Mouse (Mus musculus): ENCODE data around the gene Mgat4b. TPM values are rescaled to one million over a fixed set of nuclear protein-coding genes. Genes with fewer than 3 reads are reported as not detected.
A peak's percentile ranks its signal among the peaks of the same experiment; 100 is the strongest.

The Mgat4b gene
- polyA plus RNA-seq, 1 experiment from 2014 or later: 24.2 TPM

DNA sequence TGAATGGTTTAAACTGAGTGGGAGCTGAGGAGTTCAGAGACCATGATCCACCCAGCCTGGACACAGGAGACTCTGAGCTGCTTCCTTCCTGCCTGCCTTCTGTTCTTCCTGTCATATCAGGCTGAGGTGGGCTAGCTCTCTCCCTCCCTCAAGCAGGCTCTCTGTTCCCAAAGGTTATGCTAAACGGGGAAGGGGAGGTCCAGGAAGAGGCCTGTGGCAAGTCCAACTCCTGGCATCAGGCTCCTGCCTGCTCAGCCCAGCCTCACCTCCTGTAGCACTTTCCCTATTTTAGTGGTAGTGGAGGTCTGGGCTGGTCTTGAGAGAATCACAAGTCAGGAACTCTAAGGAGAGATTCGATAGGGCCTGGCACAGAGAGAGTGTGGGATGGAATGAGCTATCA, 15.7 kb downstream of the Mgat4b start:
- peak overlapping the region; percentile 94 for H3K9ac ChIP-seq (ENCODE audit: low read length)
- H3K4me2 ChIP-seq (ENCODE audit: low read depth, low read length, severe bottlenecking): peak overlapping the region; percentile 95
- DNase-seq (ENCODE audit: low spot score) (no peak), ATAC-seq (replicated peaks; ENCODE audit: low FRiP score) (no peak)
- H3K4me1 ChIP-seq (replicated peaks; ENCODE audit: control insufficient read depth, insufficient read depth, low read length): peaks cover 22% of the 10 kb centered on the region
- peak overlapping the region; percentile 86 for H3K4me3 ChIP-seq (ENCODE audit: low read depth, low read length)
- H3K27ac ChIP-seq (ENCODE audit: low read depth, low read length): no peak overlapping the region
- WGBS: 42% methylated on average over 2 of the region's 2 CpGs
- no peaks in the 10 kb centered on the region for H3K36me3 ChIP-seq (ENCODE audit: control insufficient read depth, insufficient read depth, low read length)
- H3K9me3 ChIP-seq (ENCODE audit: control insufficient read depth, low read length): no peaks in the 10 kb centered on the region
- H3K27me3 ChIP-seq (ENCODE audit: control insufficient read depth, insufficient read depth, low read length): peaks cover 4% of the 10 kb centered on the region; the same call in 1 of the 2 replicates

DNA sequence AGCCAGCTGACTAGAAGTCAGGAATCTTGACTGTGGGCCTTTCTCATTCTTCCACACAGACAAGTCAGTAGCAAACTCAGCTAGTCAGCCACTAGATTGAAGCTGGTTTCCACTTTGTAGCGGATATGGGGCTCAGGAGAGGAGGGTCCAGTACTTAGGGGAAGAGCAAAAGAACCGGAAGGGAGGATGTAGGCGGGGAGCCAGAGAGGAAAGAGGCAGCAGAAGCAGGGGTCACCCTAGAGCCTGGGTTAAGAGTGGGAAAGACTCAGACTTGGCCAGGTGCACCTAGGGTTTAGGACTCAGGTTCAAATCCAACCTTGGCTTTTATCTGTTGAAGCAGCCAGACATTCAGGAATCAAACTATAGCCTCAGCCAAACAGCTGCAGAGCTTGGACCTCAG, 16.5 kb downstream of the Mgat4b start:
- Histone ChIP-seq H3K27me3 (ENCODE audit: control insufficient read depth, insufficient read depth, low read length) (peaks cover 4% of the 10 kb centered on the region; the same call in 1 of the 2 replicates), H3K36me3 (ENCODE audit: control insufficient read depth, insufficient read depth, low read length) (no peaks in the 10 kb centered on the region), H3K4me2 (ENCODE audit: low read depth, low read length, severe bottlenecking) (no peak overlapping the region), H3K9ac (ENCODE audit: low read length) (no peak overlapping the region), H3K4me1 (replicated peaks; ENCODE audit: control insufficient read depth, insufficient read depth, low read length) (peaks cover 22% of the 10 kb centered on the region), H3K4me3 (ENCODE audit: low read depth, low read length) (no peak overlapping the region), H3K27ac (ENCODE audit: low read depth, low read length) (no peak overlapping the region), H3K9me3 (ENCODE audit: control insufficient read depth, low read length) (no peaks in the 10 kb centered on the region)
- DNase-seq (ENCODE audit: low spot score): no peak
- WGBS: 82% methylated on average over 3 of the region's 3 CpGs
- ATAC-seq (replicated peaks; ENCODE audit: low FRiP score): no peak

DNA sequence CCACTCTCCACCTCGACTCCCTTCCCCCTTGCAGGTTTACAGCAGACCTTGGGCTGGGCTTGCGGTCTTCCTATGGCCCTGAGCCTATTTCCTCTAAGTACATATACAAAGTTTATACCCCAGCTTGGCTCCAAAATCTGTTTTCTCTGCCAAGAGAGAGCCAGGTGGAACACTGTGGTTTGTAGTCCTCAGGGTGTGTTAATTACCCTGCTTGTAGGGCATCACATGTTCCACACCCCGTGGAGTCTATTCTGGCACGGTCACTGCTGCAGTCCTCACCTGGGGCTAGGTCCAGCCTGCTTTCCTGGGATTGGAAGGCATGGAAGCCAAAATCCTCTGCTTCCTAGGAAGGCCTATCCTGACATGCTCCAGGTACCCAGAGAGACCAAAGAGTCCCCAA, 17.0 kb downstream of the Mgat4b start:
- Histone ChIP-seq H3K4me1 (replicated peaks; ENCODE audit: control insufficient read depth, insufficient read depth, low read length) (peaks cover 22% of the 10 kb centered on the region), H3K4me2 (ENCODE audit: low read depth, low read length, severe bottlenecking) (no peak overlapping the region), H3K27me3 (ENCODE audit: control insufficient read depth, insufficient read depth, low read length) (peaks cover 4% of the 10 kb centered on the region; the same call in 1 of the 2 replicates), H3K4me3 (ENCODE audit: low read depth, low read length) (no peak overlapping the region), H3K9ac (ENCODE audit: low read length) (no peak overlapping the region), H3K9me3 (ENCODE audit: control insufficient read depth, low read length) (no peaks in the 10 kb centered on the region), H3K36me3 (ENCODE audit: control insufficient read depth, insufficient read depth, low read length) (peaks cover under 1% of the 10 kb centered on the region; the same call in 1 of the 2 replicates), H3K27ac (ENCODE audit: low read depth, low read length) (no peak overlapping the region)
- no peak for ATAC-seq (replicated peaks; ENCODE audit: low FRiP score)
- 93% methylated on average over 4 of the region's 4 CpGs for WGBS
- no peak for DNase-seq (ENCODE audit: low spot score)

DNA sequence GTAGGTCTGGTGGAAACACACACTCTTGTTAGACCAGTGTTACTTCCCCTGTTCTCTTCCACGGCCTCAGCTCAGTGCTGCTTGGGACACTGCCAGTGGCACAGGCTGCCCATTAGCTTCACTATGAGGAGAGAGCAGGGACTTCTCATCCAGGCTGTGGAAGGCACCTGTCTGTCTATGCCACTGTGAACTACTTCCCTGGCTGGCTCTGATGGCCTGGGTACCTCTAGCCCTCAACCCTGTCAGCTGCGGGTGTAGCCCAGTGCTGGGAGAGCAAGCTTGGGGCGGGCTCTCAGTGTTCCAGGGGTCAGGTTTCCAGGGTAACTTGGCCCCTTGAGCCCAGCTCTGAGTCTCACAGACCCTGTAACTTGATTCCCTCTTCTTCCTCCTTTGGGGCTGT, 18.1 kb downstream of the Mgat4b start:
- H3K9ac ChIP-seq (ENCODE audit: low read length): no peak overlapping the region
- H3K27ac ChIP-seq (ENCODE audit: low read depth, low read length): no peak overlapping the region
- peaks cover 4% of the 10 kb centered on the region; the same call in 1 of the 2 replicates for H3K27me3 ChIP-seq (ENCODE audit: control insufficient read depth, insufficient read depth, low read length)
- ATAC-seq (replicated peaks; ENCODE audit: low FRiP score) (no peak), DNase-seq (ENCODE audit: low spot score) (no peak)
- H3K4me1 ChIP-seq (replicated peaks; ENCODE audit: control insufficient read depth, insufficient read depth, low read length): peaks cover 21% of the 10 kb centered on the region
- no peaks in the 10 kb centered on the region for H3K9me3 ChIP-seq (ENCODE audit: control insufficient read depth, low read length)
- no peak overlapping the region for H3K4me3 ChIP-seq (ENCODE audit: low read depth, low read length)
- H3K4me2 ChIP-seq (ENCODE audit: low read depth, low read length, severe bottlenecking): no peak overlapping the region
- H3K36me3 ChIP-seq (ENCODE audit: control insufficient read depth, insufficient read depth, low read length): peaks cover 2% of the 10 kb centered on the region; the same call in 1 of the 2 replicates
- WGBS: 26% methylated on average over 3 of the region's 3 CpGs

DNA sequence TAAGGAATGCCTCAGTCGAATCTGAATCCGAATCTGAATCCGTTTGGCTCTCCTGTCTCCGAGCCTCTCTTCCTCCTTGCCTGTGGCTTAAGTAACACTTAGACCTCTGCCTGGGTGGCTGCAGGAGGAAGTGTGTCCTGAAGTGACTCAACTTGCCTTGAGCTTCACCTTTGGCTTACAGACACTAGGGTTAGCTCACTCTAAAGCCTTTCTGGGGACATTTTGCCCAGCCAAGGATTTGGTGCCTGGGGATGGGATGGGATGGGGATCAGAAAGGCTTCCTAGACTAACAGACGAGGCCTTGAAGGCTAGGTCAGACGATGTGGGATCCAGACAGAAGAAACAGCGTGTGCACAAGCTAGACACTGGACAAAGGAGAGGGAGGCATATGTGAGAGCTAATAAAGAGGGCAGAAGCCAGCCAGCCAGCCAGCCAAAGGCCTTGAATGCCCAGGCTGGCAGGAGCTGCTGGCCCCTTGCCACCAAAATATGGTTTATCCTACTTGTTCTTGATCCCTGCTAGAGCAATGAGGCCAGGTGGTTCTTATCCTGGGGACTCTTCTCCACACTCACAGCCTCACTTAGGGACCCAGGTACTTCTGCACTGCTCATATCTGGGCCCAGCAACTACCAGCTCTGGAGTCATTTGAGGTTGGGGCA, 18.7 kb downstream of the Mgat4b start:
- Histone ChIP-seq H3K4me1 (replicated peaks; ENCODE audit: control insufficient read depth, insufficient read depth, low read length) (peaks cover 16% of the 10 kb centered on the region), H3K9me3 (ENCODE audit: control insufficient read depth, low read length) (no peaks in the 10 kb centered on the region), H3K4me3 (ENCODE audit: low read depth, low read length) (no peak overlapping the region), H3K4me2 (ENCODE audit: low read depth, low read length, severe bottlenecking) (no peak overlapping the region), H3K9ac (ENCODE audit: low read length) (no peak overlapping the region), H3K36me3 (ENCODE audit: control insufficient read depth, insufficient read depth, low read length) (peaks cover 2% of the 10 kb centered on the region; the same call in 1 of the 2 replicates), H3K27ac (ENCODE audit: low read depth, low read length) (no peak overlapping the region), H3K27me3 (ENCODE audit: control insufficient read depth, insufficient read depth, low read length) (peaks cover 2% of the 10 kb centered on the region; the same call in 1 of the 2 replicates)
- ATAC-seq (replicated peaks; ENCODE audit: low FRiP score): no peak
- DNase-seq (ENCODE audit: low spot score): no peak
- WGBS: 47% methylated on average over 7 of the region's 7 CpGs

DNA sequence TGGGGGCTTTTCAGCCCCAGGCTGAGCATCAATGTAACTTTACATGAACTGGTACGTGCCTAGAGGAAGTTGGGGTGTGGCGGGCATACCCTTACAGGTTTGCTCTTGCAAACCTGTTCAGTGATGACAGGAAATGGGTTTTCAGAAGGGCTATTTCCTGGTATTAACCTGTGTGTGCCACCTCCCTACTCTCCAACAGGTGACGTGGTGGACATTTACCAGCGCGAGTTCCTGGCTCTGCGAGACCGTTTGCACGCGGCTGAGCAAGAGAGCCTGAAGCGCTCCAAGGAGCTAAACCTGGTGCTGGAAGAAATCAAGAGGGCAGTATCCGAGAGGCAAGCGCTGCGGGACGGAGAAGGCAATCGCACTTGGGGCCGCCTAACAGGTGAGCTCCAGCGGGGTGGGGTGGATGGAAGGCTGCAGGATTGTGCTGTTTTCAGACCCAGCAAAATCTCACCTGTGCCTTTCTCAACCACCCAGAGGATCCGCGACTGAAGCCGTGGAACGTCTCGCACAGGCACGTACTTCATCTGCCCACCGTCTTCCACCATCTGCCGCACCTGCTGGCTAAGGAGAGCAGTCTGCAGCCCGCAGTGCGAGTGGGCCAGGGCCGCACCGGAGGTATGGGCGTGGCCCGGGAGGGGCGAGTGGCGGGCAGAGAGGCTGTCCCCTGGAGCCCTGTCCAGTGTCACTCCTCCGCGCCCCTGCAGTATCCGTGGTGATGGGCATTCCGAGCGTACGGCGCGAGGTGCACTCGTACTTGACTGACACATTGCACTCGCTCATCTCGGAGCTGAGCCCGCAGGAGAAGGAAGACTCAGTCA, 20.0 kb downstream of the Mgat4b start:
- DNase-seq (ENCODE audit: low spot score) (no peak), ATAC-seq (replicated peaks; ENCODE audit: low FRiP score) (0 out of 2 replicates have a peak, but pooled peaks have one; percentile 25)
- Histone ChIP-seq H3K9me3 (ENCODE audit: control insufficient read depth, low read length) (no peaks in the 10 kb centered on the region), H3K4me3 (ENCODE audit: low read depth, low read length) (peak overlapping the region; percentile 16; the same call in 1 of the 2 replicates), H3K36me3 (ENCODE audit: control insufficient read depth, insufficient read depth, low read length) (peaks cover 5% of the 10 kb centered on the region; the same call in 1 of the 2 replicates), H3K9ac (ENCODE audit: low read length) (no peak overlapping the region), H3K27me3 (ENCODE audit: control insufficient read depth, insufficient read depth, low read length) (peaks cover 2% of the 10 kb centered on the region; the same call in 1 of the 2 replicates), H3K27ac (ENCODE audit: low read depth, low read length) (no peak overlapping the region), H3K4me2 (ENCODE audit: low read depth, low read length, severe bottlenecking) (peak overlapping the region; percentile 44), H3K4me1 (replicated peaks; ENCODE audit: control insufficient read depth, insufficient read depth, low read length) (peaks cover 16% of the 10 kb centered on the region)
- WGBS: 20% methylated on average over 45 of the region's 45 CpGs

DNA sequence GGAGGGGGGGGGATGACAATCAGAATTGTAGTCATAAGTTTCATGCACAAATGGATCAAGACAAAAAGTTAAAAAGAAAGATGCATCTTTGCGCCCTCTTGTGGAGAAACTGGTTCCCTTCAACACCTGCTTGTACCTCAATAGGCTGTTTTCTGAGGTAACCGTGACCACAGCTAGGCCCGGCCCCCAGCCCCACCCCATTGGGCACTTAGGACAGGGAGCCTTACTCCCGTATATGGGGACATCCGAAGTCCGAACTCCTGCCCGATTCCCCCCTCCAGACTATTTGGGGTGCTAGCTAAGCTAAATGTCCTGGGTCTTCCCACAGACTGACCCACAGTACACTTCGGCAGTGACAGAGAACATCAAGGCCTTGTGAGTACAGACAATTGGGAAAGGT, 20.7 kb downstream of the Mgat4b start:
- Histone ChIP-seq H3K36me3 (ENCODE audit: control insufficient read depth, insufficient read depth, low read length) (peaks cover 5% of the 10 kb centered on the region; the same call in 1 of the 2 replicates), H3K4me3 (ENCODE audit: low read depth, low read length) (no peak overlapping the region; the same call in 1 of the 2 replicates), H3K9ac (ENCODE audit: low read length) (no peak overlapping the region), H3K27ac (ENCODE audit: low read depth, low read length) (no peak overlapping the region), H3K4me1 (replicated peaks; ENCODE audit: control insufficient read depth, insufficient read depth, low read length) (peaks cover 11% of the 10 kb centered on the region), H3K27me3 (ENCODE audit: control insufficient read depth, insufficient read depth, low read length) (peaks cover 2% of the 10 kb centered on the region; the same call in 1 of the 2 replicates), H3K9me3 (ENCODE audit: control insufficient read depth, low read length) (no peaks in the 10 kb centered on the region), H3K4me2 (ENCODE audit: low read depth, low read length, severe bottlenecking) (peak overlapping the region; percentile 44; the same call in 1 of the 2 replicates)
- peak; percentile 70 for DNase-seq (ENCODE audit: low spot score)
- WGBS: 20% methylated on average over 8 of the region's 8 CpGs
- ATAC-seq (replicated peaks; ENCODE audit: low FRiP score): no peak

DNA sequence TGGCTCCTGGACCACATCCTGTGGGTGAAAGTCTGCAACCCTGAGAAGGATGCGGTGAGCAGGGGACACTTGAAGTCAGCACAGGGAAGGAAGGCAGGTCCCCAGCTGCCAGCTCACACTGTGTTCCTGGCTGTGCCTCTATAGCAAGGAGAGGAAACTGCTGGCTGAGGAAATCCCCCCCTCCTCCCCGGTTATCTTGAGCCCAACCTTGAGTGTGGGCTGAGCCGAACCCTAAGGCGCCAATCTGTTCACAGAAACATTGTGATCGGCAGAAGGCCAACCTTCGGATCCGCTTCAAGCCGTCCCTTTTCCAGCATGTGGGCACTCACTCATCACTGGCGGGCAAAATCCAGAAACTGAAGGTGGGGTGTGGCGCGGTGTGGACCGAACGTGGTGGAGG, 22.3 kb downstream of the Mgat4b start:
- H3K27ac ChIP-seq (ENCODE audit: low read depth, low read length): no peak overlapping the region
- DNase-seq (ENCODE audit: low spot score): peak; percentile 44
- H3K4me1 ChIP-seq (replicated peaks; ENCODE audit: control insufficient read depth, insufficient read depth, low read length): peaks cover 13% of the 10 kb centered on the region
- no peak overlapping the region for H3K4me3 ChIP-seq (ENCODE audit: low read depth, low read length)
- peaks cover 14% of the 10 kb centered on the region for H3K27me3 ChIP-seq (ENCODE audit: control insufficient read depth, insufficient read depth, low read length)
- H3K4me2 ChIP-seq (ENCODE audit: low read depth, low read length, severe bottlenecking): no peak overlapping the region
- ATAC-seq (replicated peaks; ENCODE audit: low FRiP score): no peak
- peaks cover 5% of the 10 kb centered on the region; the same call in 1 of the 2 replicates for H3K36me3 ChIP-seq (ENCODE audit: control insufficient read depth, insufficient read depth, low read length)
- no peaks in the 10 kb centered on the region for H3K9me3 ChIP-seq (ENCODE audit: control insufficient read depth, low read length)
- no peak overlapping the region for H3K9ac ChIP-seq (ENCODE audit: low read length)
- WGBS: 95% methylated on average over 13 of the region's 13 CpGs

Data from forebrain, embryonic 11.5 days (tissue).